Mouse (Mus musculus) spleen, adult 2 months (tissue): ENCODE measurements around the gene St6gal1.

ENCODE experiments used
- CTCF ChIP-seq: fragments of 200-500 bp; IDR thresholded peaks from 2 replicates; pipeline ENCODE4 v1.5.1; 2011; ENCODE audit warnings: mild to moderate bottlenecking, inconsistent platforms; ENCODE audit not compliant: insufficient read depth, insufficient read length, insufficient replicate concordance; ENCODE audit errors: extremely low read depth
- POLR2A ChIP-seq: fragments of 200-500 bp; IDR thresholded peaks from 2 replicates; pipeline ENCODE4 v1.6.1; 2011; ENCODE audit warnings: low read depth, low read length, inconsistent platforms

DNA sequence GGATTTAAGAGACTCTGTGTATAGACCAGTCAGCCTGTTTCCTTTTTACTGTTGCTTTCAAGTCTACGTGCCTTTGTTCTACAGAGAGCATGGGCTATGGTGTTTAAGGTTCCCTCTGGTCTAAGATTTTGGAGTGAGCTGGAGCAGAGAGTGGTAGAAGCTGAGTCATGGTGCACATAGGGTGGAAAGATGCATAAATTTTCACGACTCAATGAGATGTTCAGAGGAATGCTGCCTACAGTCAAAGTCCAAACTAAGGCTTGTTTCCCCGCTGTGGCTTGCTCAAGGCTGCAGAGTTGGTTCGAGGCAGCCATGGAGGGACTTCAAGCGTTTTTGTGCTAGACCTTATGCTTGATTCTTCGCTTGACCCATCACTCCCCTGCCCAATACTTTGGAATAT is 96.0 kb downstream of the St6gal1 start:
- TF ChIP-seq CTCF (no peak), POLR2A (no peak)
